Mouse (Mus musculus) spleen, embryonic (tissue): ENCODE measurements at regions not wholly inside any gene's neighbourhood (a gene's known extent, or its start where the extent isn't known, plus 50 kb on each side); places are given as distances from the start of the nearest gene placed in this dataset.

Source experiments
- CTCF ChIA-PET: fragments of 350-600 bp; sonication (Branson Sonifier 250); formaldehyde crosslinking; loops from one replicate; lab custom pipeline; 2022; lab: Charles Lee

GRCm38 (mm10) chr11:33061570-33061969 is 85.6 kb downstream of the Fgf18 start:
- CTCF ChIA-PET: no interaction called here

- CTCF ChIA-PET: no interaction called here
Measured at GRCm38 (mm10) chr11:33060352-33060751, 86.8 kb downstream of the Fgf18 start.

- CTCF ChIA-PET: no interaction called here
Measured at GRCm38 (mm10) chr11:33050216-33050615, 97.0 kb downstream of the Fgf18 start.

- CTCF ChIA-PET: interaction anchor here (0.5 kb wide), 1 partner anchor 867 kb away, joined by 3 read pairs; no protein-coding TSS in a partner anchor
Measured at GRCm38 (mm10) chr11:33039854-33040792, 107.1 kb downstream of the Fgf18 start.

DNA sequence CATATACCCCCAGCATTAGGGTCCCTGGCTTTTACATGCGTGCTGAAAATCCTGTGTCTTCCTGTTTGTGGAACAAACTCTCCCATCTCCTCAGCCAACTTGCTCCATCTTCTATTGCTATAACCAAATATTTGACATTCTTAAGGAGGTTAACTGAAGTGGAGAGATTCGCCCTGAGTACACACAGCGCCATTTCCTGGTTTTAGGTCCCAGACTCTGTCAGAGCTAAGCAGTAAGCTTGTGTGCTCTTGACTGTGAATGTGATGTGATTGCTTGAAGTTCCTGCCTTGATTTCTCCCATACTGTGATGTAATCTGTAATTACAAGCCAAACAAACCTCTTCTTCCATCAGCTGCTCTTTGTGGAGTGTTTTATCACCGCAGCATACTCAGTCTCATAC is 110.8 kb downstream of the Fgf18 start:
- CTCF ChIA-PET: no interaction called here

DNA sequence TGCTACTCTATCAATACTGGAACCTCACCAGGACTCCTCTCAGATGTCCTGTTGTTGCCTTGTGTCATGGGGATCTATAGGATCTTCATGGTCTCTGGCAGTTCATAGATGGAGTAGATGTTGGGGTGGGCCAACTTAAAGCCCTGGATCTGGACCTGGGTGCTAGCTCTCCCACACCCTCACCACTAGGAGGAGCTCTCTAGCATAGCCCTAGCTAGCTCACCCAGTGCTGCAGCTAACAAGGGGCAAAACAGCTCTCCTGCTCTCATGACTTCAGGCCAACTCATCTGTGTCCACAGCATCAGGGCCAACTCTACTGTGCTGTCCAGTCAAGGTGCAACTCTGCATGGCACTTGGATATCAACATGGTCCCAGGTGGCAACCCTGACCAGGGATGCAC is 118.3 kb downstream of the Fgf18 start:
- CTCF ChIA-PET: no interaction called here

DNA sequence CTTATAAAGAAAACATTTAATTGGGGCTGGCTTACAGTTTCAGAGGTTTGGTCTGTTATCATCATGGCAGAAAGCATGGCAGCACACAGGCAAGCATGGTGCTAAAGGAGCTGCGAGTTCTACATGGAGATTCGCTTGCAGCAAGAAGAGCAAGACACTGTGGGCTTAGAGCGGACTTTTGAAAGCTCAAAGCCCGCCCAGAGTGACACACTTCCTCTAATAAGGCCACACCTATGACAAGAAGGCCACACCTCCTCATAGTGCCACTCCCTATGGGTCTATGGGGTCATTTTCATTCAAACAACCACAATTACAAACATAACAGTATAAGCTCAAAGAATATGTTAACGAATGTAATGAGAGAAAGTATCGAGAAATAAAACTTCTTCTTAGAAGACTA is 120.1 kb downstream of the Fgf18 start:
- CTCF ChIA-PET: no interaction called here

- CTCF ChIA-PET: no interaction called here
Measured at GRCm38 (mm10) chr11:33013229-33014185, 133.7 kb downstream of the Fgf18 start.

GRCm38 (mm10) chr11:33012384-33013160 is 134.6 kb downstream of the Fgf18 start:
- CTCF ChIA-PET: no interaction called here

- CTCF ChIA-PET: no interaction called here
Measured at GRCm38 (mm10) chr11:33008611-33009010, 138.6 kb downstream of the Fgf18 start.

DNA sequence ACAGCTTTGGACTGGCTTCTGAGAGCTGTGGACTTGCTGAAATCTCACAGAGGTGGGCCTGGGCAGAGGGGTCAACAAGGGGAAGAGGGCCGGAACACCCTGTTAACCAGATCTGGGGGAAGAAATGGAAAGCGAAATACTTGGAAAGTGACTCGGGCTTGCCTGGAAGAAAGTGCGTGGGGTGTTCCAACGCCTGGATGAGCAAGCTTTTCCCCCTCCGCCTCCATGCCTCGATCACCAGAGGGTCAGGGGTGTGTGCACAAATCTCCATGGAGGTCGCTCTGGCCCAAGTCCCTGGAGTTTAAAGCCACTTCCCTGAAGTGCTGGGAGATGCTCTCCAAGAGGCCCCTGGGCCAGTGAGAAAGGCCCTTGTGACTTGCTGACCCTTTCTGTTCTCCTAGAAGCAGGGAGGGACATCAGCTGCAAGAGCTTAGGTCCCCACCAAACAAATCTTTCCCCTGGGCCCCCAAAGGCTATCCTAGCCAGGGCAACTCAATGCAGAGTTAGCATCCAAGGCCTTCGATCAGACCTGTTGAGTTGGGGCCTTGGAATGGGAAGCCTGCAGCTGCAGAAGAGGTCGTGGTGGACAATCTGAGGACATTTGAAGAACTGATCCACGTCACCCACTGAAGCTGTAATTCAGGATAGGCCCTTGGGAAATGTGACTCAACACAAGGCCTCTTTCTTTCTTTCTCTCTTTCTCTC is 139.2 kb downstream of the Fgf18 start:
- CTCF ChIA-PET: no interaction called here

DNA sequence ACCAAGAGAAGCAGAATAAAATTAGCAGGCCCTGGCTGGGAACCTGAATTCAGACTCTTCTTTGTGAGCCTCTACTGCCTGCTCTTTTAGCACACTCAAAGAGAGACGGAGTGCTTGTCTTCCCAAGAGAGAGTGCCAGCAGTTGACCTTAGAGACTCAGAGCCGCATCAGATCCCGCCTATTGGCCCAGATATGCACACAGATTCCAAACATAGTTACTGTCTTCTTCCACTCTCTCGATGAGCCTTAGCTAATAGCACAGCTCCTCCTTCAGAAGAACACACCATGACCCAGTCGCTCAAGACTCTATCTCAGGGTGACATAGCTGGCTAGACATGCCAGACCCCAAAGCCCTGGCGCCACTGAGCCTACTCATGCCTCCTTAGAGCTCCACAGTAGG is 139.8 kb downstream of the Fgf18 start:
- CTCF ChIA-PET: no interaction called here

GRCm38 (mm10) chr11:33005183-33005582 is 142.0 kb downstream of the Fgf18 start:
- CTCF ChIA-PET: no interaction called here

DNA sequence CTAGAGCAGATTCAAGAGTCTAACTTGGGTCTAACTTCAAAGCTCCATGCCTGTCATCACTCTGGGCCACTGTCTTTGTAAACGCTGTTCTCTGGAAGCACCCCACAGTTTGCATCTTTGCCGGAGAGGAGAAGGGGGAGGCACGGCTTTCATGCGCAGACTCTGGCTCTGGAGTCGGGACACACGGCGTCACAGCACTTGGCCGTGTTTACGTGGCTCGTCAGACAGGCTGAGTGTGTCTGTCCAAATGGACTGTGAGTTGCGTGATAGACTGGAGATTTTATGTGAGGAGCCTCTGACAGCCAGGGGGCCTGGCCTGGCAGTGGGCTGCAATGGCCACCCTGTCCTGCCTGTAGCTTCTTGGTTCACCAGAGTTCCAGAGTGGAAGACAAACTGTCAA is 142.6 kb downstream of the Fgf18 start:
- CTCF ChIA-PET: no interaction called here

- CTCF ChIA-PET: no interaction called here
Measured at GRCm38 (mm10) chr11:32999684-33000255, 147.4 kb downstream of the Fgf18 start.

DNA sequence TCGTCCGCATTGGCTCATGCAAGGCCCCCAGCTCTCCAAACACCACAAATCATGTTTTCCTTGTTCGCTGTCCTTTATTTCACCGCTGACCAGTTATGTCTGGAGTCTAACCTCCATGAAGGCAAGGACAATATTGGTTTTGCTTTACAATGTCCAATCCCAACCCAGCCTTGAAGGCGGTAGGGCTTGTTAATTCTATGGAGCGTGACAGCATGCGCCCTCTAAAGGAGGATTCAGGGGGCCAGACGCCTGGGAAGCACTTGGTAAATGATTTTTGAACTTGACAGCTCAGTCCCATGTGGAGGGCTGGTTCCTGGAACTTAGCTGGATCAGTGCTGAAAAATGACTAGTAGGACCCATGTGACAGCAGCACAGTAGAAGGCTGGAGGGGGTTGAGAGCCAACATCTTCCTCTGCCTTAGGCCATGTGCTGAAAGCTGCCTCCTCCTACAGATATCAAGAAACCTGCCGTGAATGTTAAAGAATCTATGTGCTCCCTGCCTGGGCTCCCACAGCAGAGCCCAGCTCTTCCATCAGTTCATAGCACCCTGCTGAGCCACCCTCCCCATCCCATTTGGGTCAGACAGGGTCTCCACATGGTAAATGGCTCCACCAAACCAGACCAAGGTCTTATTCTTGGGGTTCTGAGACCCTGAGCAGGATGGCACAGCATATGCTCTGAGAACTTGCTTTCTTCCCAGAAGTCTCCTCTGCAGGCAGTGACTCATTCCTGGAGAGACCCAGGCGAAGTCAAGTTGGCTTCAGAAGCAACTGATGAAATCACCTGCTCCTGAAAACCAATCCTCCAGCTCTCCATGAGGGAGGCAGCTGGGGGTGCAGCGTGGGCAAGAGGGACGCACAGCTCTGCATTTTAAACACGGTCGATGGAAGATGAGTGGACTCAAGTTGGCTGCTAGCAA is 148.3 kb downstream of the Fgf18 start:
- CTCF ChIA-PET: no interaction called here

DNA sequence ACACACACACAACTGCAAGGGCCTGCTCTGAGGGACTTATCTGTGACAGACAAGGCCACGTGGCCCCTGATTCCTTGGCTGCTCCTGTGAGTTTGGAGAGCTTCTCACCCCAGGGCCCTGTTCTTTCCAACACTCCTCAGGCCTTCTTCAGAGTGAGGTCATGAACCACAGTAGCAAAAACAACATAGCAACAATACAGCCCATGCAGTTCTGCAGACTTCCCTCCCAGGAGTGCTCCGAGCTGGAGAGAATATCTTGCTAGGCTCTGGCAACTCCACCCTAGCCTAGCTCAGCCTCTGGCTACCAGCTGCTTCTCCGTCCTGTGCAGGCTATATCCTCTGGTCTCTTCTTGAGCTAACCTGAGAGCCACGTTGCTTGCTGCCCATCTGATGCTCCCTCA is 152.8 kb downstream of the Fgf18 start:
- CTCF ChIA-PET: no interaction called here

- CTCF ChIA-PET: no interaction called here
Measured at GRCm38 (mm10) chr11:32993439-32993838, 153.8 kb downstream of the Fgf18 start.

GRCm38 (mm10) chr11:32991036-32991616 is 156.1 kb downstream of the Fgf18 start:
- CTCF ChIA-PET: no interaction called here
